Mouse (Mus musculus) leukemia stem cell, adult 10-12 weeks (primary cell): ENCODE data around the gene Tspan13. TPM values are rescaled to one million over a fixed set of nuclear protein-coding genes. Genes with fewer than 3 reads are reported as not detected.

Source experiments
- polyA plus RNA-seq: library from polyadenylated mRNA; stranded (reverse); fragments of >175 nt; gene quantifications from 2 replicates; pipeline ENCODE4 v1.2.3, GENCODE M21; 2012; ENCODE audit warnings: low replicate concordance

The Tspan13 gene
- 316 and 532 TPM in 2 replicates for polyA plus RNA-seq

DNA sequence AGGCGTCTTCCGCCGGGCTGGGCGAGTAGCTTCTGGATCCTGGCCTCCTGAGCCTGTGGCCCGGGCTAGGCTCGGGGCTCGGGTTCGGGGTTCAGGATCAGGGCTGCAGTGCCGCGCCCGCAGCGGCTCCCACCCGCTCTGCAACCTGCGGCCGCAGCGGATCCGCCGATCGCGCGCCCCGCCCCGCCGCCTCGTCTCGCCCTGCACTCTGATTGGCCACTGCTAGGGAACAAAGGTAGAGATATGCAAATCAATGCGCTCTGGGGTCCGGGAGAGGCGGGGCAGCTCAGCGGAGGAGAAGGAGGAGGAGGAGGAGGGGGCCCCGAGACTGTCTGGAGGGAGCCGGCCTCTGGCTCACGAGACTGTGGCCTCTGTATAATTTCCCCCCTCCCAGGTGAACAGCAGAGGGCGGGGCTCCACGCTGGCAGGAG is at the start of gene Tspan13:
Gene Tspan13 (minus strand): TSS at position 153 of the 431 bp plus-strand sequence.

DNA sequence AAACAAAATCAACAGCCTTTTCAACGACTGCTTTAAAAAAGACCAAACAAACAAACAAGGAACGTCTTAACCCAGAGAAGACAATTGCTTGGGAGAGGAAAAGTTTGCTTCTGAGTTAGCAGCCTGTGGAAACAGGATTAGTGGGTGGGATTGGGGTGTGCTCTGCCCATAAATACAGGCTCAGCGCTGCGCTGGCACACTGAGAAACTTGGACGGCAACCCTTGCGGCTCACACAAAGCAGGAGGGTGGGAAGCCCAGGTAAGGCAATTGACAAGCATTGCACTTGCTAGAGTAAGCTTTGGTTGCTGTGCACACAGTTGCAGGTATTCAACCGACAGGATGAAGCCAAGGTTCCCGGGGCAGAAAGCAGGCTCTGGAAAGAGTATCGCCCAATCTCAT is 49.6 kb downstream of the Tspan13 start, which contains the start of gene Agr2:
Gene Agr2 (plus strand): TSS at position 197 of the 400 bp plus-strand sequence.

Other genes starting within 250 kb of the Tspan13 start
- not detected in 2 replicates for gene Agr3, start 116.9 kb downstream of the Tspan13 start, polyA plus RNA-seq
- gene Agr2, start 49.6 kb downstream of the Tspan13 start, polyA plus RNA-seq: not detected in 2 replicates
- gene Ankmy2, start 114.6 kb upstream of the Tspan13 start, polyA plus RNA-seq: 1.0 and 2.4 TPM in 2 replicates
- 7.5 and 14.2 TPM in 2 replicates for gene Bzw2, start 115.6 kb upstream of the Tspan13 start, polyA plus RNA-seq
- gene Lrrc72, start 210.9 kb upstream of the Tspan13 start, polyA plus RNA-seq: not detected in 2 replicates